Mouse (Mus musculus) heart, postnatal 0 days (tissue): ENCODE results near the gene Clip4. TPM values are rescaled to one million over a fixed set of nuclear protein-coding genes. Genes with fewer than 3 reads are reported as not detected.

ENCODE experiments used
- ATAC-seq: fragments of 200-750 bp; cut with Nextera tagmentation; 2 replicates; pipeline ENCODE4 v1.8.0; 2017; ENCODE audit warnings: low read depth, moderate number of reproducible peaks, moderate library complexity; ENCODE audit not compliant: insufficient read depth
- DNase-seq: peaks from one replicate; pipeline ENCODE4 v3.0.0-alpha.2; 2016; ENCODE audit warnings: low spot score
- H3K27ac ChIP-seq: fragments of 300-500 bp; sonication (generic); 2 replicates; pipeline ENCODE4 v1.5.1; 2014; ENCODE audit warnings: low read depth, mild to moderate bottlenecking
- H3K27me3 ChIP-seq: fragments of 300-500 bp; sonication (generic); 2 replicates; pipeline ENCODE4 v1.6.1; 2014; ENCODE audit warnings: low read length, mixed read lengths; ENCODE audit not compliant: control insufficient read depth, insufficient read depth
- H3K36me3 ChIP-seq: fragments of 300-500 bp; sonication (generic); replicated peaks from 2 replicates; pipeline ENCODE4 v1.6.1; 2014; ENCODE audit warnings: low read length, mixed read lengths; ENCODE audit not compliant: control insufficient read depth, insufficient read depth
- H3K4me1 ChIP-seq: fragments of 300-500 bp; sonication (generic); 2 replicates; pipeline ENCODE4 v1.6.1; 2014; ENCODE audit warnings: antibody characterized with exemption; ENCODE audit not compliant: control insufficient read depth, insufficient read depth
- H3K4me2 ChIP-seq: fragments of 300-500 bp; sonication (generic); 2 replicates; pipeline ENCODE4 v1.6.1; 2014; ENCODE audit warnings: low read depth, mild to moderate bottlenecking, low read length, moderate library complexity
- H3K4me3 ChIP-seq: fragments of 300-500 bp; sonication (generic); 2 replicates; pipeline ENCODE4 v1.5.1; 2014; ENCODE audit warnings: low read depth, low read length
- H3K9ac ChIP-seq: fragments of 300-500 bp; sonication (generic); replicated peaks from 2 replicates; pipeline ENCODE4 v1.6.1; 2014; ENCODE audit warnings: low read depth, low read length, mixed read lengths
- H3K9me3 ChIP-seq: fragments of 300-500 bp; sonication (generic); replicated peaks from 2 replicates; pipeline ENCODE4 v1.6.1; 2016; ENCODE audit warnings: low read length; ENCODE audit not compliant: control insufficient read depth
- CTCF ChIP-seq: IDR thresholded peaks from 2 replicates; pipeline ENCODE4 v1.5.1; 2016; ENCODE audit warnings: antibody characterized with exemption, control low read depth, low read depth
- EP300 ChIP-seq: IDR thresholded peaks from 2 replicates; pipeline ENCODE4 v1.6.1; 2016; ENCODE audit warnings: antibody characterized with exemption, low read depth
- WGBS: fragments of 180-500 bp; shearing (Covaris S2); extraction: QIAGEN DNeasy Blood & Tissue Kit; methylation state at CpG from one replicate; pipeline ENCODE4 v1.1.7; 2014; 5-methylcytosine and 5-hydroxymethylcytosine counted together
- polyA plus RNA-seq: library from polyadenylated mRNA; unstranded; fragments of >200 nt; fragmentation: Nextera tagmentation; extraction: Ambion mirVana; gene quantifications from 2 replicates; pipeline ENCODE4 v1.2.1, GENCODE M21; 2015
- total RNA-seq: library from RNA; depleted of rRNA; stranded (reverse); fragments of >200 nt; gene quantifications from 2 replicates; pipeline ENCODE4 v1.2.3, GENCODE M21; 2014; ENCODE audit warnings: low replicate concordance

The Clip4 gene
- total and polyA plus RNA-seq, 2 experiments from 2014 or later: 49.9 to 51.2 TPM

DNA sequence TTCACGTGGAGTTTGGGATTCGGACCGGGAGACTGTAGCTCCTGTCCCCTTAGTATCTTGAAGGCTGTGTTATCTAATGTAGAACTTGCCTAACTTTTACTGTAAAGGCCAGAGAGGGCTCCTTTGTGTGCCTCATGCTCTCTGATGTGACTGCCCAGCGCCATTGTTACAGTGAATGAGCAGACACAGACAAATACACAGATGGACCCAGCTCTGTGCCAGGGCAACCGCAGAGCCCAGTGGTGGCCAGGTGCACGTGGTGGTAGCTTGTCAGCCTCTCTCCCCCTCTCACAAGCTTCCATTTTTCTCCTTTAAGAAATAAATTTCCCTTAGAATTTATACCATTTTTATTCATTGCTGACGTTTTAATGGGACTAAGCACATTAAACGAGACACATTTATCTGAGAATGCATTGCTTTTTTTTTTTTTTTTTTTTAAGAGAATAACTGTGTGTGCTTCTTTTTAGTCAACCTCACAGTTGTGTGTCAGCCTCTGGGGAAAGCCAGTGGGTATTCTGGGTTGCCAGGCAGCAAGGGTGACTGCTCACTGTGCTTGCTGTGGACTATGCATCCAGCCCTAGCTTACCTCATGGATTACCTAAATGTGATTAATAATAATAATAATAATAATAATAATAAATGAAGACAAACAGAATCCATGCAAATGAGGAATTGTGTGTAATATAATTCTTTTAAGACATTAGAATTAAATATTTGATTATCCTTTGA, 48.0 kb downstream of the Clip4 start:
- 83% methylated on average over 8 of the region's 8 CpGs for WGBS
- Histone ChIP-seq H3K27ac (no peak overlapping the region), H3K36me3 (0 out of 2 replicates have a peak, but pooled peaks cover 6% of the 10 kb centered on the region), H3K9me3 (no peaks in the 10 kb centered on the region), H3K27me3 (no peaks in the 10 kb centered on the region), H3K4me2 (no peak overlapping the region), H3K4me1 (peaks cover 16% of the 10 kb centered on the region), H3K4me3 (no peak overlapping the region), H3K9ac (no peak overlapping the region)
- no peak for ATAC-seq
- no peak for DNase-seq
- no peak for TF ChIP-seq EP300
- TF ChIP-seq CTCF: no peak

GRCm38 (mm10) chr17:71823622-71824306, 55.5 kb downstream of the Clip4 start:
- Histone ChIP-seq H3K4me1 (no peaks in the 10 kb centered on the region), H3K4me2 (no peak overlapping the region), H3K27ac (no peak overlapping the region), H3K9ac (no peak overlapping the region), H3K36me3 (peaks cover 41% of the 10 kb centered on the region), H3K9me3 (no peaks in the 10 kb centered on the region), H3K27me3 (no peaks in the 10 kb centered on the region), H3K4me3 (no peak overlapping the region)
- ATAC-seq (no peak), DNase-seq (no peak)
- WGBS: 83% methylated on average over 8 of the region's 8 CpGs
- TF ChIP-seq EP300: no peak
- TF ChIP-seq CTCF: no peak

DNA sequence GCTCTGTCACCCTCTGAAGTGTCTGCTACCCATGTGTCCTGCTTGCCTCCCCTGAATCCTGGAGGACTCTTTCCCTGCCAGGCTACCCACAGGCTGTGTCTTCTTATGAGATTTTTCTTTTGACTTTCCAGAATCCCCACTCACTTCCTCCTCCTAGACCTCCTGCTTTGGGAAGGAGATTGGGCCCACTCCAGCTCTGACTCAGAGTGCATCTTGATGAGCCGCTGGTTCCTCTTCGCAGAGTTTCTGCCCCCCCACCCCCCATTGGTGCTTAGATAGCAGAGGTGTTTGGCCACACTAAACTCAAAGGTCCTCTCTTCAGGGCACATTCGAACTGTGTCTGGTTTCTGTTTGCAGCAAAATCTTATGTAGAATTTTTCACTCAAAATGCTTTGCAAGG, 58.3 kb downstream of the Clip4 start:
- Histone ChIP-seq H3K4me2 (no peak overlapping the region), H3K9ac (no peak overlapping the region), H3K9me3 (no peaks in the 10 kb centered on the region), H3K4me3 (no peak overlapping the region), H3K27me3 (no peaks in the 10 kb centered on the region), H3K36me3 (peaks cover 61% of the 10 kb centered on the region), H3K4me1 (no peaks in the 10 kb centered on the region), H3K27ac (no peak overlapping the region)
- no peak for DNase-seq
- no peak for ATAC-seq
- no peak for TF ChIP-seq EP300
- TF ChIP-seq CTCF: no peak
- 27% methylated on average over 3 of the region's 3 CpGs for WGBS

DNA sequence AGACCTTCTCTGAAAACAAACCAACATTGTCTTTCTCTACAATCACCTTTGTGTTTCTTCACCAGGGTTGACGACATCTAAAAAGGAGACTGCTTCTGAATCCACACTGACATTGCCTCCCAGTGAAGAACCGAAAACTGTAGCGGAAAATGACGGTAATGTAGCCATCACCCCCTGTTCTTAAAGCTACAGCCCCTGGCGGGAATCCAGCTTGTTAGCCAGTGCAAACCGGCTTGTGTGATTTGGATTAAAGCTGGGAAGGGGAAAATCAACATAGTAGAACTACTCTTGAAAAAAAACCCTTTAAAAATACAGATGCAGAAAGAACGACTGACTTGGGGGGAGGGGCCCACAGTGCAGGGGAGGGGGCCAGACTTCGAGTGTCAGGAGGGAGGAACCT, 59.4 kb downstream of the Clip4 start:
- WGBS: 61% methylated on average over 8 of the region's 8 CpGs
- Histone ChIP-seq H3K9ac (no peak overlapping the region), H3K27ac (no peak overlapping the region), H3K9me3 (no peaks in the 10 kb centered on the region), H3K4me1 (no peaks in the 10 kb centered on the region), H3K4me2 (no peak overlapping the region), H3K4me3 (no peak overlapping the region), H3K36me3 (peaks cover 66% of the 10 kb centered on the region), H3K27me3 (no peaks in the 10 kb centered on the region)
- DNase-seq: no peak
- ATAC-seq: no peak
- TF ChIP-seq CTCF (no peak), EP300 (no peak)

DNA sequence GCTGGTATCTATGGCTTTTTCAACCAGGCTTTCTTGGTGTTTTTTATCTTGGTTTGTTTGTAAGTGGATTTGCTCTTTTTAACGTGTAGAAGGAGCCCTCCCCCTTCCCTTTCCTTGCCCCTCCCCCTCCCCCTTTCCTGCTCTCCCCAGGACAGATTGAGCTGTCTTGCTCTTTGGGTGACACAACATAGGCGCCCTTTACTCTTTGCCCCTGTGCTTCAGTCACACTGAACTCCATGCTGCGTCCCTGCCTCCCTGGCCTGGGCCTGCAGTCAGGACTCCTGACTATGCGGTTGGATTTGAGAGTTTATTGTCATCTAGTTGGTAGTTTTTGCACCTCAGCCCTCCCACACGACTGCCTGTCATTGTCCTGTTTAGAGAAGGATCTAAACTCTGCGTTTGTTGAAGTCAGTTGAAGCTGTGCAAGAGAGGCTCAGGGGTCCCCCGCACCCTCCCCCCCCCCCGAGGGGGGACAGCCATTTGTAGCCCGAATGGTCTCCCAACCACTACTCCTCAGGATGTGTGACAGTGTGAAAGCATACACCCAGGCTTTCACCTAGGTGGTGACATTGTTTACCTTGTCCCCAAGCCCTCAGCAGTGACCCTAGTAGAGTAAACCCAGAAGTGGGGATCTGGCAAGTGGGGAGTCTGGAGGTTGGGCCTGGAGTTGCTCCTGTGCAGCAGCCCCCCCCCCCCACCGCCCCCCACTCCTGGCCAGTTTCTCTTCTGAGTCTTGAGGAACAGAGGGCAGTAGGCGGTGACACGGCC, 60.6 kb downstream of the Clip4 start:
- H3K27me3 ChIP-seq: no peaks in the 10 kb centered on the region
- H3K27ac ChIP-seq: no peak overlapping the region
- DNase-seq (no peak), ATAC-seq (no peak)
- H3K4me3 ChIP-seq: no peak overlapping the region
- H3K4me2 ChIP-seq: no peak overlapping the region
- H3K9ac ChIP-seq: no peak overlapping the region
- no peak for TF ChIP-seq CTCF
- no peak for TF ChIP-seq EP300
- no peaks in the 10 kb centered on the region for H3K4me1 ChIP-seq
- 51% methylated on average over 12 of the region's 12 CpGs for WGBS
- H3K36me3 ChIP-seq: peaks cover 66% of the 10 kb centered on the region
- no peaks in the 10 kb centered on the region for H3K9me3 ChIP-seq
